8 mouse cellular contexts compared by ENCODE assay signal in genomic region chr19:6993011-6993770, GRCm38 (mm10). TPM values are rescaled to one million over a fixed set of nuclear protein-coding genes. Genes with fewer than 3 reads are reported as not detected.
DNase-seq lines count a peak whose midpoint lies in the region; ATAC-seq lines count a peak whose summit lies in the region.

No protein-coding gene starts in this region.

- DNase-seq in cerebellum, adult 8-10 months = peak; percentile 33
- DNase-seq in cerebellum, postnatal 14 days = no peak
- DNase-seq in thymus, postnatal 14 days = peak; percentile 4
- DNase-seq in thymus, adult 18-20 months = no peak
- no peak for DNase-seq in liver, embryonic 13.5 days
- peak; percentile 48 for DNase-seq in testis, postnatal 10 days (ENCODE audit: low spot score)
- no peak for DNase-seq in gastrocnemius, adult 18-20 months (ENCODE audit: low spot score)
- no peak for DNase-seq in gastrocnemius, adult 8-10 months (ENCODE audit: low spot score in 2 of 2)

- peaks cover 57% of the 10 kb centered on the region for H3K4me1 ChIP-seq in liver, embryonic 13.5 days (replicated peaks)

- peaks cover 6% of the 10 kb centered on the region for H3K36me3 ChIP-seq in liver, embryonic 13.5 days

- peak overlapping the region; percentile 72 for H3K4me3 ChIP-seq in liver, embryonic 13.5 days (replicated peaks)

- no peak for ATAC-seq in liver, embryonic 13.5 days (ENCODE audit: low read depth)

- peak overlapping the region; percentile 79 for H3K27ac ChIP-seq in liver, embryonic 13.5 days

- H3K27me3 ChIP-seq in liver, embryonic 13.5 days = no peaks in the 10 kb centered on the region

- 69% methylated on average over 14 of the region's 14 CpGs for WGBS in liver, embryonic 13.5 days (ENCODE audit: insufficient replicate concordance)

- H3K9me3 ChIP-seq in liver, embryonic 13.5 days (replicated peaks) = no peaks in the 10 kb centered on the region

- H3K9ac ChIP-seq in liver, embryonic 13.5 days = peak overlapping the region; percentile 78

- peak overlapping the region; percentile 92 for H3K4me2 ChIP-seq in liver, embryonic 13.5 days

RNA-seq across cellular contexts. Expression of gene Dnajc4, which starts 0.8 kb away (rescaled TPM):
- 9.8 and 11.8 TPM in 2 replicates for polyA plus RNA-seq in liver, embryonic 13.5 days (2015; fragmentation: Nextera tagmentation; extraction: Ambion mirVana)
- total RNA-seq in gastrocnemius, adult 18-20 months (2021) = 10 to 100 TPM; 33.9 to 38.4 TPM
- total RNA-seq in gastrocnemius, adult 8-10 months (2022) = 10 to 100 TPM; 32.2 to 37.7 (median 36.4) TPM

RNA-seq across cellular contexts. Expression of gene Nudt22, which starts 2.7 kb away (rescaled TPM):
- polyA plus RNA-seq in liver, embryonic 13.5 days (2015; fragmentation: Nextera tagmentation; extraction: Ambion mirVana) = 10.7 and 11.1 TPM in 2 replicates
- total RNA-seq in gastrocnemius, adult 18-20 months (2021) = 10 to 100 TPM; 12.0 to 13.7 TPM
- 10 to 100 TPM; 13.5 to 15.5 (median 15.0) TPM for total RNA-seq in gastrocnemius, adult 8-10 months (2022)

RNA-seq across cellular contexts. Expression of gene Trpt1, which starts 2.7 kb away (rescaled TPM):
- polyA plus RNA-seq in liver, embryonic 13.5 days (2015; fragmentation: Nextera tagmentation; extraction: Ambion mirVana) = 2.1 and 2.3 TPM in 2 replicates
- 10 to 100 TPM; 24.4 to 26.4 TPM for total RNA-seq in gastrocnemius, adult 18-20 months (2021)
- total RNA-seq in gastrocnemius, adult 8-10 months (2022) = 10 to 100 TPM; 20.8 to 31.7 (median 23.7) TPM

RNA-seq across cellular contexts. Expression of gene Vegfb, which starts 5.7 kb away (rescaled TPM):
- 13.7 and 16.0 TPM in 2 replicates for polyA plus RNA-seq in liver, embryonic 13.5 days (2015; fragmentation: Nextera tagmentation; extraction: Ambion mirVana)
- 100 to 1,000 TPM; 181 to 206 TPM for total RNA-seq in gastrocnemius, adult 18-20 months (2021)
- total RNA-seq in gastrocnemius, adult 8-10 months (2022) = 100 to 1,000 TPM; 167 to 187 (median 183) TPM

RNA-seq across cellular contexts. Expression of gene Fkbp2, which starts 12.9 kb away (rescaled TPM):
- 88.0 and 91.6 TPM in 2 replicates for polyA plus RNA-seq in liver, embryonic 13.5 days (2015; fragmentation: Nextera tagmentation; extraction: Ambion mirVana)
- 10 to 100 TPM in 1 of 2 experiments, 1 to 10 TPM in 1; 8.2 to 13.1 TPM for total RNA-seq in gastrocnemius, adult 18-20 months (2021)
- total RNA-seq in gastrocnemius, adult 8-10 months (2022) = 10 to 100 TPM in 1 of 4 experiments, 1 to 10 TPM in 3; 4.2 to 10.4 (median 5.8) TPM

Comparison
In these comparisons a context has a peak if more than half of its experiments do, and no peak if none do; other contexts are left out.
1. DNase-seq: peak in cerebellum, adult 8-10 months (single experiment), thymus, postnatal 14 days (single experiment) and testis, postnatal 10 days (single experiment); none in cerebellum, postnatal 14 days (0 of 2), thymus, adult 18-20 months (0 of 2), liver, embryonic 13.5 days (single experiment), gastrocnemius, adult 18-20 months (single experiment) and gastrocnemius, adult 8-10 months (0 of 2).